Mouse (Mus musculus) embryo, embryonic 10 days (tissue): Measurements from ENCODE around the gene Spon1.
A peak's percentile ranks its signal among the peaks of the same experiment; 100 is the strongest.

ENCODE experiments used
- DNase-seq: peaks from one replicate; pipeline ENCODE4 v3.0.0-alpha.2; 2015; ENCODE audit warnings: low spot score

Spon1 gene

GRCm38 (mm10) chr7:113843150-113843549, 77.4 kb downstream of the Spon1 start:
- DNase-seq, result no peak

- DNase-seq, result no peak
Observed at GRCm38 (mm10) chr7:113845191-113845590, 79.4 kb downstream of the Spon1 start.

GRCm38 (mm10) chr7:113846553-113846952, 80.8 kb downstream of the Spon1 start:
- DNase-seq, result peak; percentile 22

GRCm38 (mm10) chr7:113847041-113847819, 81.4 kb downstream of the Spon1 start:
- no peak for DNase-seq

- DNase-seq, result no peak
Observed at GRCm38 (mm10) chr7:113850389-113850788, 84.6 kb downstream of the Spon1 start.

- DNase-seq, result no peak
Observed at GRCm38 (mm10) chr7:113855396-113855795, 89.6 kb downstream of the Spon1 start.

GRCm38 (mm10) chr7:113856067-113856466, 90.3 kb downstream of the Spon1 start:
- no peak for DNase-seq

- no peak for DNase-seq
Observed at GRCm38 (mm10) chr7:113859480-113859881, 93.7 kb downstream of the Spon1 start.

- DNase-seq, result no peak
Observed at GRCm38 (mm10) chr7:113861964-113862363, 96.2 kb downstream of the Spon1 start.

GRCm38 (mm10) chr7:113872846-113873245, 107.0 kb downstream of the Spon1 start:
- no peak for DNase-seq

GRCm38 (mm10) chr7:113877451-113877850, 111.7 kb downstream of the Spon1 start:
- DNase-seq, result no peak

- no peak for DNase-seq
Observed at GRCm38 (mm10) chr7:113877926-113878325, 112.1 kb downstream of the Spon1 start.

- no peak for DNase-seq
Observed at GRCm38 (mm10) chr7:113879085-113879501, 113.3 kb downstream of the Spon1 start.

- DNase-seq, result no peak
Observed at GRCm38 (mm10) chr7:113880021-113880420, 114.2 kb downstream of the Spon1 start.

GRCm38 (mm10) chr7:113890782-113891181, 125.0 kb downstream of the Spon1 start:
- no peak for DNase-seq

- DNase-seq, result no peak
Observed at GRCm38 (mm10) chr7:113891491-113891890, 125.7 kb downstream of the Spon1 start.

GRCm38 (mm10) chr7:113893944-113894662, 128.3 kb downstream of the Spon1 start:
- no peak for DNase-seq

- DNase-seq, result no peak
Observed at GRCm38 (mm10) chr7:113895266-113895665, 129.5 kb downstream of the Spon1 start.

GRCm38 (mm10) chr7:113898388-113898787, 132.6 kb downstream of the Spon1 start:
- no peak for DNase-seq

GRCm38 (mm10) chr7:113901511-113901910, 135.7 kb downstream of the Spon1 start:
- no peak for DNase-seq

- DNase-seq, result no peak
Observed at GRCm38 (mm10) chr7:113901941-113902515, 136.2 kb downstream of the Spon1 start.

GRCm38 (mm10) chr7:113903127-113903827, 137.5 kb downstream of the Spon1 start:
- DNase-seq, result no peak
